Mouse (Mus musculus) C2C12 (cell line): ENCODE results near the gene Btaf1.

Source experiments
- CEBPB ChIP-seq: IDR thresholded peaks from one replicate; pipeline ENCODE4 v1.6.1; 2011; ENCODE audit warnings: low read depth, mild to moderate bottlenecking, control low read depth, moderate library complexity
- CTCF ChIP-seq: IDR thresholded peaks from one replicate; pipeline ENCODE4 v1.5.1; 2011; ENCODE audit not compliant: control insufficient read depth, insufficient read depth, insufficient read length
- MAX ChIP-seq: IDR thresholded peaks from one replicate; pipeline ENCODE4 v1.6.1; 2011; ENCODE audit warnings: mild to moderate bottlenecking, control low read depth

DNA sequence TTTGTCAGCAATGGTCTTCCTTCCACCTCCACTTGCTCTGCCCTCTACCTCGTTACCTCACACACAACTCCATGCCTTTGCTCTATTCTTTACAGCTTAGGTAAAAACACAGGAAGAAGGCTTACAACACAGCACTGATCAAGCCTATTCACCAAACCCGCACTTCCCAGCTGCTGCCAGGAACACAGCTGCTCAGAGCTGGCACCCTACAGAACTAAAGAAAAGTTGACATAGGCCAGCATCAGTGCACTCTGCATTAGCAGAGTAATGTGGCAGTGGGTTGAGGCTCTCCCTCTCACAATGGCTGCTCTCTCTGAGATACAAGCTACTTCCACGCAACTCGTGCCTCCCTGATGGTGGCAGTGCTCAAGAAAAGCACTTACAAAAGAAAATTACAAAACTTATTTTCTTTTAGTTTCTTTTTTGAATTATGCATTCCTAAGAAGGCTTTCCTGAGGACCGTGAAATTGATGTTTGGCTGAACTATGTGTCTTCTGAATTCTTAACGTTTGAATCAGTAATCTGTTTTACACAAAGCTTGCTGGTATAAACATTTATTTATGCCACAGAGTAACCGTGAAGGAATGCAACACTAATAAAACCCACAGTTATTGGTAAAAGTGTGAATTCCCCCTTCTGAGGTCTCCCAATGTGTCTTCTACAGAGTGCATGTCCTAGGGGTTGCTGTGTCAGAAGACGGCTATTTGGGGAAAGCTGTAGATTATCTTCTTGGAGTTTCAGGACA is 131.5 kb downstream of the Btaf1 start:
- no peak for TF ChIP-seq CTCF
- no peak for TF ChIP-seq CEBPB
- no peak for TF ChIP-seq MAX
